Mouse (Mus musculus) hindbrain, postnatal 0 days (tissue): ENCODE data around the gene Mars. TPM values are rescaled to one million over a fixed set of nuclear protein-coding genes. Genes with fewer than 3 reads are reported as not detected.
"Not testable (repeated sequence)": the region's sequence is repeated elsewhere in the genome, so short reads cannot be mapped to it uniquely, and the experiment has no call there.

Source experiments
- ATAC-seq: fragments of 200-750 bp; cut with Nextera tagmentation; 2 replicates; pipeline ENCODE4 v1.8.0; 2017; ENCODE audit warnings: mild to moderate bottlenecking, moderate TSS enrichment, moderate library complexity
- DNase-seq: peaks from one replicate; pipeline ENCODE4 v3.0.0-alpha.2; 2015; ENCODE audit warnings: low spot score
- H3K27ac ChIP-seq: fragments of 300-500 bp; sonication (generic); 2 replicates; pipeline ENCODE4 v1.5.1; 2014; ENCODE audit warnings: mild to moderate bottlenecking
- H3K27me3 ChIP-seq: fragments of 300-500 bp; sonication (generic); 2 replicates; pipeline ENCODE4 v1.6.1; 2014; ENCODE audit warnings: low read length, mixed read lengths; ENCODE audit not compliant: insufficient read depth
- H3K36me3 ChIP-seq: fragments of 300-500 bp; sonication (generic); 2 replicates; pipeline ENCODE4 v1.6.1; 2014; ENCODE audit warnings: low read length, mixed read lengths; ENCODE audit not compliant: insufficient read depth
- H3K4me1 ChIP-seq: fragments of 300-500 bp; sonication (generic); 2 replicates; pipeline ENCODE4 v1.6.1; 2014; ENCODE audit warnings: antibody characterized with exemption, low read length, mixed read lengths; ENCODE audit not compliant: insufficient read depth
- H3K4me2 ChIP-seq: fragments of 300-500 bp; sonication (generic); 2 replicates; pipeline ENCODE4 v1.6.1; 2014; ENCODE audit warnings: low read depth, mild to moderate bottlenecking, low read length, moderate library complexity, mixed read lengths
- H3K4me3 ChIP-seq: fragments of 300-500 bp; sonication (generic); 2 replicates; pipeline ENCODE4 v1.5.1; 2014; ENCODE audit warnings: low read length
- H3K9ac ChIP-seq: fragments of 300-500 bp; sonication (generic); replicated peaks from 2 replicates; pipeline ENCODE4 v1.6.1; 2014; ENCODE audit warnings: mild to moderate bottlenecking, low read length, moderate library complexity, mixed read lengths
- H3K9me3 ChIP-seq: fragments of 300-500 bp; sonication (generic); 2 replicates; pipeline ENCODE4 v1.6.1; 2016; ENCODE audit warnings: low read length, mixed read lengths
- CTCF ChIP-seq: IDR thresholded peaks from 2 replicates; pipeline ENCODE4 v1.5.1; 2016; ENCODE audit warnings: antibody characterized with exemption, control low read depth, low read depth
- WGBS: fragments of 180-500 bp; shearing (Covaris S2); extraction: QIAGEN DNeasy Blood & Tissue Kit; methylation state at CpG from one replicate; pipeline ENCODE4 v1.1.7; 2014; 5-methylcytosine and 5-hydroxymethylcytosine counted together
- polyA plus RNA-seq: library from polyadenylated mRNA; unstranded; fragments of >200 nt; fragmentation: Nextera tagmentation; extraction: Ambion mirVana; gene quantifications from 2 replicates; pipeline ENCODE4 v1.2.1, GENCODE M21; 2015
- total RNA-seq: library from RNA; depleted of rRNA; stranded (reverse); fragments of >200 nt; gene quantifications from 2 replicates; pipeline ENCODE4 v1.2.3, GENCODE M21; 2014

Mars gene
- total and polyA plus RNA-seq, 2 experiments from 2014 or later, result 90.4 to 104 TPM

GRCm38 (mm10) chr10:127322178-127322577 is 10.6 kb upstream of the Mars start:
- ATAC-seq (no peak), DNase-seq (no peak)
- 72% methylated on average over 13 of the region's 13 CpGs for WGBS
- no peaks in the 10 kb centered on the region for H3K36me3 ChIP-seq
- no peaks in the 10 kb centered on the region for H3K9me3 ChIP-seq
- no peak for TF ChIP-seq CTCF
- H3K4me3 ChIP-seq, result no peak overlapping the region
- no peak overlapping the region for H3K9ac ChIP-seq
- no peak overlapping the region for H3K4me2 ChIP-seq
- H3K27ac ChIP-seq, result no peak overlapping the region
- peaks cover 32% of the 10 kb centered on the region for H3K27me3 ChIP-seq
- no peaks in the 10 kb centered on the region for H3K4me1 ChIP-seq

GRCm38 (mm10) chr10:127321621-127322020 is 10.0 kb upstream of the Mars start, which contains the start of gene Arhgap9:
Gene Arhgap9 (plus strand): TSS chr10:127321964.
- H3K4me3 ChIP-seq, result no peak within 1 kb of the TSS
- H3K36me3 ChIP-seq, result no peaks in the 10 kb centered on the region
- no peak within 1 kb of the TSS for H3K27ac ChIP-seq
- H3K9me3 ChIP-seq, result no peaks in the 10 kb centered on the region
- WGBS, result 67% methylated on average over 3 of the region's 3 CpGs
- TF ChIP-seq CTCF, result no peak
- DNase-seq (no peak), ATAC-seq (no peak)
- no peaks in the 10 kb centered on the region for H3K4me1 ChIP-seq
- no peak within 1 kb of the TSS for H3K9ac ChIP-seq
- H3K4me2 ChIP-seq, result no peak within 1 kb of the TSS
- H3K27me3 ChIP-seq, result peaks cover 27% of the 10 kb centered on the region

GRCm38 (mm10) chr10:127319969-127320368 is 8.4 kb upstream of the Mars start:
- H3K36me3 ChIP-seq, result no peaks in the 10 kb centered on the region
- H3K27ac ChIP-seq, result no peak overlapping the region
- ATAC-seq (no peak), DNase-seq (no peak)
- no peaks in the 10 kb centered on the region for H3K4me1 ChIP-seq
- TF ChIP-seq CTCF, result no peak
- no peak overlapping the region for H3K9ac ChIP-seq
- peaks cover 11% of the 10 kb centered on the region; the same call in 1 of the 2 replicates for H3K27me3 ChIP-seq
- no peaks in the 10 kb centered on the region for H3K9me3 ChIP-seq
- no peak overlapping the region for H3K4me2 ChIP-seq
- WGBS, result 76% methylated on average over 7 of the region's 7 CpGs
- H3K4me3 ChIP-seq, result no peak overlapping the region

- no peak for DNase-seq
- Histone ChIP-seq H3K9ac (no peak overlapping the region), H3K4me3 (no peak overlapping the region), H3K27me3 (no peaks in the 10 kb centered on the region), H3K9me3 (no peaks in the 10 kb centered on the region), H3K36me3 (no peaks in the 10 kb centered on the region), H3K4me1 (no peaks in the 10 kb centered on the region), H3K27ac (no peak overlapping the region), H3K4me2 (no peak overlapping the region)
- no peak for ATAC-seq
- TF ChIP-seq CTCF, result no peak
- 41% methylated on average over 4 of the region's 4 CpGs for WGBS
Observed at GRCm38 (mm10) chr10:127318009-127318408, 6.4 kb upstream of the Mars start.

GRCm38 (mm10) chr10:127317277-127317676 is 5.7 kb upstream of the Mars start:
- ATAC-seq, result no peak
- WGBS, result 63% methylated on average over 2 of the region's 2 CpGs

GRCm38 (mm10) chr10:127314950-127315349 is 3.4 kb upstream of the Mars start:
- H3K4me1 ChIP-seq, H3K27me3 ChIP-seq, H3K4me2 ChIP-seq, ATAC-seq, H3K9ac ChIP-seq, DNase-seq, H3K4me3 ChIP-seq, H3K36me3 ChIP-seq, H3K9me3 ChIP-seq, H3K27ac ChIP-seq: not testable (repeated sequence)
- WGBS, result 73% methylated on average over 1 of the region's 1 CpGs

More at GRCm38 (mm10) chr10:127317277-127317676, 5.7 kb upstream of the Mars start:
- DNase-seq, result no peak
- TF ChIP-seq CTCF, result no peak
- no peaks in the 10 kb centered on the region for H3K27me3 ChIP-seq
- H3K4me2 ChIP-seq, result no peak overlapping the region
- H3K9me3 ChIP-seq, result no peaks in the 10 kb centered on the region
- no peak overlapping the region for H3K27ac ChIP-seq
- H3K36me3 ChIP-seq, result no peaks in the 10 kb centered on the region
- H3K4me3 ChIP-seq, result no peak overlapping the region
- H3K9ac ChIP-seq, result no peak overlapping the region
- H3K4me1 ChIP-seq, result no peaks in the 10 kb centered on the region

- H3K4me1 ChIP-seq, H3K36me3 ChIP-seq, DNase-seq, ATAC-seq, H3K27me3 ChIP-seq, H3K9me3 ChIP-seq, H3K4me3 ChIP-seq, H3K4me2 ChIP-seq, H3K9ac ChIP-seq, H3K27ac ChIP-seq: not testable (repeated sequence)
- 94% methylated on average over 5 of the region's 5 CpGs for WGBS
Observed at GRCm38 (mm10) chr10:127313516-127313915, 1.9 kb upstream of the Mars start.
